In the genomic region with DNA sequence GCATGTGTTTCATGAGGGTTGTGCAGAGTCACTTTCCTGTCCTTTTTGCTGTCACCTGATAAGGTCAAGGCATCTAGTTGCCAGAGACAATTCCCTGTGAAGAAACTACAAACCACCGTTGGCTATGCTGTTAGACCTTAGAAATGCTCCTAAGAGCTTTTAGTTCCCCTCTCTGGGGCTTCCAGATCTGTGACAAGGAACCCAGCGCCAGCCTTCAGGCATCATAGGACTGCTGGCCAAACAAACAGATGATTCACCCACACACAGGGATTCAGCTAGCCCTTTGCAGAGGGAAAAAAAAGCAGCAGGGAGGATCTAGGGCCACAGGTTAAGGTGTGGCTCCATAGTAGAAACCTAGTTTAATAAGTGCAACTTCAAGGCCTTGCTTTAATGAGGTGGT, we compare ENCODE assay signal across 19 mouse cellular contexts.
DNase-seq lines count a peak whose midpoint lies in the region; ATAC-seq lines count a peak whose summit lies in the region.
"Had no signal": no experiment of that assay in that cellular context is flagged by ENCODE, and none has a peak within 500 bp of the region (broad histone marks: within the 10 kb centered on the region; RNA-seq: fewer than 3 reads in every experiment).

No protein-coding gene starts in this region.

- H3K27ac ChIP-seq in midbrain, embryonic 11.5 days (ENCODE audit: low read depth, low read length), result no peak overlapping the region
- no peak overlapping the region for H3K27ac ChIP-seq in midbrain, embryonic 13.5 days
- H3K27ac ChIP-seq: embryonic facial prominence, embryonic 13.5 days; forebrain, embryonic 12.5 days; hindbrain, postnatal 0 days; intestine, embryonic 15.5 days; kidney, embryonic 15.5 days had no signal

- H3K27me3 ChIP-seq in midbrain, embryonic 11.5 days (ENCODE audit: control insufficient read depth, insufficient read depth, low read length), result no peaks in the 10 kb centered on the region
- H3K27me3 ChIP-seq in midbrain, embryonic 13.5 days, result no peaks in the 10 kb centered on the region
- H3K27me3 ChIP-seq: embryonic facial prominence, embryonic 13.5 days; forebrain, embryonic 12.5 days; intestine, embryonic 15.5 days; kidney, embryonic 15.5 days had no signal

- no peak overlapping the region for H3K4me2 ChIP-seq in midbrain, embryonic 11.5 days
- H3K4me2 ChIP-seq in midbrain, embryonic 13.5 days (replicated peaks), result no peak overlapping the region
- H3K4me2 ChIP-seq: embryonic facial prominence, embryonic 13.5 days; forebrain, embryonic 12.5 days; heart, embryonic 12.5 days; intestine, embryonic 15.5 days; kidney, embryonic 15.5 days had no signal

- DNase-seq in cerebellum, postnatal 25 days, result peak; percentile 34 to 44
- no peak for DNase-seq in cerebellum, postnatal 4 days (ENCODE audit: low spot score in 2 of 2)
- DNase-seq in midbrain, embryonic 11.5 days (ENCODE audit: low spot score, missing footprints), result peak; percentile 37
- peak; percentile 15 for DNase-seq in adrenal gland, postnatal 25 days
- no peak for DNase-seq in layer of hippocampus, adult 9-10 months (ENCODE audit: low spot score)
- no peak for DNase-seq in kidney, adult 11 months
- DNase-seq: cerebellum, adult 11 months; cerebellum, postnatal 10 days; gastrocnemius, postnatal 14 days; heart, postnatal 36 days; kidney, adult 2 months had no signal

- no peak overlapping the region for H3K9ac ChIP-seq in midbrain, embryonic 11.5 days (ENCODE audit: low read length)
- H3K9ac ChIP-seq in midbrain, embryonic 13.5 days (replicated peaks), result no peak overlapping the region
- H3K9ac ChIP-seq: embryonic facial prominence, embryonic 13.5 days; forebrain, embryonic 12.5 days; heart, embryonic 12.5 days; intestine, embryonic 15.5 days; kidney, embryonic 15.5 days had no signal

- H3K9me3 ChIP-seq in midbrain, embryonic 11.5 days (ENCODE audit: control insufficient read depth, low read length), result no peaks in the 10 kb centered on the region
- no peaks in the 10 kb centered on the region for H3K9me3 ChIP-seq in midbrain, embryonic 13.5 days
- H3K9me3 ChIP-seq: embryonic facial prominence, embryonic 13.5 days; forebrain, embryonic 12.5 days; heart, embryonic 12.5 days; intestine, embryonic 15.5 days; kidney, embryonic 15.5 days had no signal

- H3K4me3 ChIP-seq in midbrain, embryonic 11.5 days (ENCODE audit: low read depth, low read length), result no peak overlapping the region
- no peak overlapping the region for H3K4me3 ChIP-seq in midbrain, embryonic 13.5 days (replicated peaks)
- H3K4me3 ChIP-seq: embryonic facial prominence, embryonic 13.5 days; forebrain, embryonic 12.5 days; heart, embryonic 12.5 days; intestine, embryonic 15.5 days; kidney, embryonic 15.5 days had no signal

- H3K4me1 ChIP-seq in midbrain, embryonic 11.5 days (ENCODE audit: control insufficient read depth, insufficient read depth, low read length), result no peaks in the 10 kb centered on the region
- no peaks in the 10 kb centered on the region for H3K4me1 ChIP-seq in midbrain, embryonic 13.5 days (replicated peaks)
- H3K4me1 ChIP-seq: embryonic facial prominence, embryonic 13.5 days; forebrain, embryonic 12.5 days; intestine, embryonic 15.5 days; kidney, embryonic 15.5 days had no signal

- H3K36me3 ChIP-seq in midbrain, embryonic 11.5 days (ENCODE audit: control insufficient read depth, insufficient read depth, low read length), result no peaks in the 10 kb centered on the region
- no peaks in the 10 kb centered on the region for H3K36me3 ChIP-seq in midbrain, embryonic 13.5 days
- H3K36me3 ChIP-seq: embryonic facial prominence, embryonic 13.5 days; forebrain, embryonic 12.5 days; heart, embryonic 12.5 days; intestine, embryonic 15.5 days; kidney, embryonic 15.5 days had no signal

- no peak for ATAC-seq in midbrain, embryonic 11.5 days (ENCODE audit: low FRiP score)
- no peak for ATAC-seq in midbrain, embryonic 13.5 days
- ATAC-seq: forebrain, embryonic 16.5 days; hindbrain, postnatal 0 days; intestine, embryonic 15.5 days had no signal

- 71% methylated on average over 2 of the region's 2 CpGs for WGBS in midbrain, embryonic 11.5 days
- WGBS in midbrain, embryonic 13.5 days, result 82% methylated on average over 2 of the region's 2 CpGs

Comparison
In these comparisons a context has a peak if more than half of its experiments do, and no peak if none do; other contexts are left out.
1. DNase-seq: peak in cerebellum, postnatal 25 days (2 of 2), midbrain, embryonic 11.5 days (single experiment) and adrenal gland, postnatal 25 days (single experiment); none in cerebellum, postnatal 4 days (0 of 2), layer of hippocampus, adult 9-10 months (single experiment) and kidney, adult 11 months (single experiment).